Mouse (Mus musculus) forebrain, embryonic 12.5 days (tissue): Measurements from ENCODE around the gene Kcnn4. TPM values are rescaled to one million over a fixed set of nuclear protein-coding genes. Genes with fewer than 3 reads are reported as not detected.

Experiments
- ATAC-seq: fragments of 200-750 bp; cut with Nextera tagmentation; 2 replicates; pipeline ENCODE4 v1.8.0; 2017; ENCODE audit warnings: moderate TSS enrichment; ENCODE audit not compliant: low FRiP score
- H3K27ac ChIP-seq: fragments of 300-500 bp; sonication (generic); 2 replicates; pipeline ENCODE4 v1.5.1; 2016; ENCODE audit warnings: mild to moderate bottlenecking
- H3K27me3 ChIP-seq: fragments of 300-500 bp; sonication (generic); 2 replicates; pipeline ENCODE4 v1.6.1; 2016; ENCODE audit warnings: mild to moderate bottlenecking
- H3K36me3 ChIP-seq: fragments of 300-500 bp; sonication (generic); replicated peaks from 2 replicates; pipeline ENCODE4 v1.6.1; 2016; ENCODE audit warnings: mild to moderate bottlenecking
- H3K4me1 ChIP-seq: fragments of 300-500 bp; sonication (generic); 2 replicates; pipeline ENCODE4 v1.6.1; 2016
- H3K4me2 ChIP-seq: fragments of 300-500 bp; sonication (generic); 2 replicates; pipeline ENCODE4 v1.6.1; 2016; ENCODE audit warnings: mild to moderate bottlenecking, moderate library complexity
- H3K4me3 ChIP-seq: fragments of 300-500 bp; sonication (generic); replicated peaks from 2 replicates; pipeline ENCODE4 v1.5.1; 2016; ENCODE audit warnings: mild to moderate bottlenecking
- H3K9ac ChIP-seq: fragments of 300-500 bp; sonication (generic); 2 replicates; pipeline ENCODE4 v1.6.1; 2016; ENCODE audit warnings: mild to moderate bottlenecking
- H3K9me3 ChIP-seq: fragments of 300-500 bp; sonication (generic); 2 replicates; pipeline ENCODE4 v1.6.1; 2016
- WGBS: fragments of 180-500 bp; shearing (Covaris S2); methylation state at CpG from one replicate; pipeline ENCODE4 v1.1.7; 2016; 5-methylcytosine and 5-hydroxymethylcytosine counted together
- polyA plus RNA-seq: library from polyadenylated mRNA; unstranded; fragments of >200 nt; fragmentation: Nextera tagmentation; extraction: Ambion mirVana; gene quantifications from 2 replicates; pipeline ENCODE4 v1.2.1, GENCODE M21; 2016

The Kcnn4 gene
- polyA plus RNA-seq, 1 experiment from 2014 or later = 1.1 TPM

DNA sequence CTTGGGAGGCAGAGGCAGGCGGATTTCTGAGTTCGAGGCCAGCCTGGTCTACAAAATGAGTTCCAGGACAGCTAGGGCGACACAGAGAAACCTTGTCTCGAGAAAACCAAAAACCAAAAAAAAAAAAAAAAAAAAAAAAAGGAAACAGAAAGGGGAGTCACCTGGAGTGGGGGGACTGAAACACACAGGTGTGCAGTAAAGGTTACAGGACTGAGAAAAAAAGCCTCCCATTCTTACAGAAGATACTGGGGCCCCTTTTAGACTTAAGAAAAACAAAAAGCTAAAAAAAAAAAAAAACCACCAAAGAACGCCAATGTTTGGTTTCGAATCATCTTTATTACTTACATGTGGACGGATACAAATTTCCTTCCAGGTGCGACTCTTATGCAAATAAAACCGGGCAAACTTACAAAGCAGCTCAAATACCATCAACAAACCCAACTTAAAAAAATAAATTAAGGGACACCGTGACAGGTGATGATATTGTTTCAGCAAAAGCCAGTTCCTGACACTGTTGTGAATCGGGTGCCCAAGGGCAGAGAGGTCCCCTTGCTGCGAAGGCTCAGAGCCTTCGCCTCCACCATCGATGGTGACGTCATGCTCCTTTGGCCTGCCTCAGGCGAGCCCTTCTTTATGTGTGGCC lies 12.8 kb downstream of the Kcnn4 start:
- Histone ChIP-seq H3K4me3 (no peak overlapping the region), H3K27ac (no peak overlapping the region), H3K9ac (no peak overlapping the region), H3K27me3 (0 out of 2 replicates have a peak, but pooled peaks cover 3% of the 10 kb centered on the region), H3K9me3 (no peaks in the 10 kb centered on the region), H3K4me1 (no peaks in the 10 kb centered on the region), H3K4me2 (no peak overlapping the region), H3K36me3 (no peaks in the 10 kb centered on the region)
- no peak for ATAC-seq
- WGBS = 84% methylated on average over 16 of the region's 16 CpGs

DNA sequence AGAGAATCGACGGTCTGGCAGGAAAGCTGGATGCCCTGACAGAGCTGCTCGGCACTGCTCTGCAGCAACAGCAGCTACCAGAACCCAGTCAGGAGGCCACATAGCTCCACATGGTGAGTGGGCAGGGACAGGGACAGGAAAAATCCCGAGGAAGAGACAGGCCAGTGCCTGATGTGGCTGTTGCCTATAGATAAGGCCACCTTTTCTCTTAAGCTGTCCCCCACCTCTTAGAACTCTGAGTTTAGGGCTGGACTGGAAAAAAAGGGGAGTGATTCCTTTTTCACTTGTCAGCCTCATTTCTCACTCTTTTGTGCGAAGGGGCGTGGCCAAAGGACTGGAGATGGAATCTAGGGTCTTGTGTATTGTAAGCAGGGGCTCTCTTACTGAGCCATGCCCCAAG lies 14.0 kb downstream of the Kcnn4 start:
- no peak overlapping the region for H3K4me3 ChIP-seq
- ATAC-seq = no peak
- H3K27ac ChIP-seq = no peak overlapping the region
- H3K4me2 ChIP-seq = no peak overlapping the region
- H3K36me3 ChIP-seq = no peaks in the 10 kb centered on the region
- H3K9me3 ChIP-seq = no peaks in the 10 kb centered on the region
- H3K9ac ChIP-seq = no peak overlapping the region
- no peaks in the 10 kb centered on the region for H3K4me1 ChIP-seq
- no peaks in the 10 kb centered on the region for H3K27me3 ChIP-seq
- WGBS = 69% methylated on average over 6 of the region's 6 CpGs

DNA sequence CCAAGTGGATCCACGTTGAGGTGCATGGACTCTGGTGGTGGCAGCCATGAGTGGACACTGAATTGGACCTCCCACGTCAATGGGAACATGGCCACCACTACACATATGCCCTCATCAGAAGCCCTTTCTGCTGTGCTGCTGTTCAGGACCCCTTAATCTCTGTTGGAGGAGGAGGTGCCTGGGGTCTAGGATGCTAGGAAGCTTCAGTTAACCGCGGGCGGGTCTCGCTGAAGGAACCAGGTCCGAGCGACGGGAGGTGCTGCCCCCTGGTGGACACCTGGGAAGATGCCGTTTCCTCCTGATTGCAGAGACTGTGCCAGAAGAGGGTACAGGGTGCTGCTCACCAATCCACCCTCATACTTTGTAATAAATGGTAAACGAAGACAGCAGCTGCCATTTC lies 14.8 kb downstream of the Kcnn4 start:
- 0 out of 2 replicates have a peak, but pooled peaks have one; percentile 44 for ATAC-seq
- H3K4me1 ChIP-seq = no peaks in the 10 kb centered on the region
- no peaks in the 10 kb centered on the region for H3K27me3 ChIP-seq
- no peaks in the 10 kb centered on the region for H3K9me3 ChIP-seq
- H3K4me2 ChIP-seq = peak overlapping the region; percentile 19; the same call in 1 of the 2 replicates
- 11% methylated on average over 11 of the region's 11 CpGs for WGBS
- H3K36me3 ChIP-seq = no peaks in the 10 kb centered on the region
- no peak overlapping the region for H3K4me3 ChIP-seq
- no peak overlapping the region for H3K9ac ChIP-seq
- H3K27ac ChIP-seq = no peak overlapping the region

DNA sequence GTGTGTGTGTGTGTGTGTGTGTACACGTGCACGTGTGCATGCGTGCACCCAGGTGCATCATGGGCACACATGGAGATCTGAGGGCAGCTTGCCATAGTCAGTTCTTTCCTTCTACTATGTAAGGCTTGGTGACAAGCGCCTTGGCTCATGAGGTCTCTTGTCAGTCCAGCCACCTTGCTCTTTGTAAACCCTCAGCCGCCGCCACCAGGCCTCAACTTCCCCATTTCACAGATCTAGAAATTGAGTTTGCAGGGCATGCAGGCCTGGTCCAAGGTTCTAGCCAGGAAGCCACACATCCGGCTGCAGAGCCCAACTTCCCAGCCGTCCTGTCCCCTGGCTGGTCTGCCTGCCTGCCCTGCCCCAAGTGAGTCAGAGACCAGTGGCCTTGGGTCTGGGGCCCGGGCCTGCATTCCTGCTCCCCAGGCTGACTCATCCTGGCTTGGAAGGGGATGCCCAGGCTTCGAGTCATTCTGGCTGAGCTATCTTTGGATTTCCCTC lies 17.0 kb downstream of the Kcnn4 start:
- Histone ChIP-seq H3K4me2 (no peak overlapping the region), H3K9me3 (no peaks in the 10 kb centered on the region), H3K36me3 (no peaks in the 10 kb centered on the region), H3K27me3 (no peaks in the 10 kb centered on the region), H3K27ac (no peak overlapping the region), H3K4me3 (no peak overlapping the region), H3K9ac (no peak overlapping the region), H3K4me1 (no peaks in the 10 kb centered on the region)
- no peak for ATAC-seq
- WGBS = 87% methylated on average over 10 of the region's 10 CpGs

DNA sequence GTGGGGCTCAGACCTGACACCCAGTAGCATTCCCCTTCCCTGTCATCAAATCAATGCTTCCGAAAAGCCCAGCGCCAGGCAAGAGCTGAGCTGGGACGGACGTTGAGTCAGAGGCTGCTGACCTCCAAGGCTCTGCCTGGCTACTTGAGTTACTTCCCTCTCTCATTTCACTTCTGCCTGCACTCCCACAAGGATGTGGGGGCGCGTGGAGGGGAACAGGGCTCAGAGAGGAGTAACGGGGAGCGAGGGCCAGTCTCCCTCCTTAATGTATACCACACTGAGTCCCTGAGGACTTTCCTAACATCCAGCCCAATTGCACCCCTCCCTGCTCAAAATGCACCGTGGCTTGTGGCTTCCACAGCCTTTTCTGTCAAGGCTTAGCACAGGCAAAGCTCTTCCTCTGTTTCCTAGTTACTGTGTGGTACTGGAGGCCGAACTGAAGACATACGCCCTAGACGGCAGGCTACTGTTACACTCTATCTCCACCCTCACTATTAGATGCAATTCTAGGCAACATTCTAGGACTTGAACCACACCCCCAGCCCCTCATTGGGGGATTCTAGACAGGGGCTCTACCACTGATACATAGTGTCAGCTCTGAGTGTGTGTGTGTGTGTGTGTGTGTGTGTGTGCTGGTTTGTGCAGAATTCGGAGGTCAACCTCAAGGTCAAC lies 19.6 kb downstream of the Kcnn4 start:
- no peaks in the 10 kb centered on the region for H3K27me3 ChIP-seq
- WGBS = 71% methylated on average over 13 of the region's 13 CpGs
- H3K27ac ChIP-seq = no peak overlapping the region
- no peaks in the 10 kb centered on the region for H3K4me1 ChIP-seq
- no peaks in the 10 kb centered on the region for H3K36me3 ChIP-seq
- H3K4me3 ChIP-seq = no peak overlapping the region
- H3K9ac ChIP-seq = no peak overlapping the region
- no peaks in the 10 kb centered on the region for H3K9me3 ChIP-seq
- ATAC-seq = no peak
- no peak overlapping the region for H3K4me2 ChIP-seq

DNA sequence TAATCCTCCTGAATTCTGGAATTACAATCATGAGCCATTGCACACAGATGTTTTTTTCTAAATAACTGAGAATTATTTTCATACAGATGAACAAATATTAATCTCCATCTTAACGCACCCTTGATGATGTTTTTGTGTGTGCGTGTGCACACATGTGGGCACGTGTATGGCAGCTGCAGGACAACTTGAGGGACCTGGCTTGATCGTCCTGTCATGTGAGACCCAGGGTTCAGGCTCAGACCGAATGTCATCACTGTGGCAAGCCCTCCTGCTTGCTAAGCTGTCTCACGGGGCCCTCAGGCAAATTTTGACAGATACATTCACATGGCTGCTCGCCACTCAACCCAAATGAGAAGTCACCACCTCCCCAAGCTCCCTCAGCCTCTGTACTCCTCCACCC lies 20.4 kb downstream of the Kcnn4 start:
- Histone ChIP-seq H3K27ac (no peak overlapping the region), H3K4me2 (no peak overlapping the region), H3K9ac (no peak overlapping the region), H3K9me3 (no peaks in the 10 kb centered on the region), H3K27me3 (no peaks in the 10 kb centered on the region), H3K4me3 (no peak overlapping the region), H3K4me1 (no peaks in the 10 kb centered on the region), H3K36me3 (no peaks in the 10 kb centered on the region)
- WGBS = 72% methylated on average over 7 of the region's 7 CpGs
- ATAC-seq = no peak

DNA sequence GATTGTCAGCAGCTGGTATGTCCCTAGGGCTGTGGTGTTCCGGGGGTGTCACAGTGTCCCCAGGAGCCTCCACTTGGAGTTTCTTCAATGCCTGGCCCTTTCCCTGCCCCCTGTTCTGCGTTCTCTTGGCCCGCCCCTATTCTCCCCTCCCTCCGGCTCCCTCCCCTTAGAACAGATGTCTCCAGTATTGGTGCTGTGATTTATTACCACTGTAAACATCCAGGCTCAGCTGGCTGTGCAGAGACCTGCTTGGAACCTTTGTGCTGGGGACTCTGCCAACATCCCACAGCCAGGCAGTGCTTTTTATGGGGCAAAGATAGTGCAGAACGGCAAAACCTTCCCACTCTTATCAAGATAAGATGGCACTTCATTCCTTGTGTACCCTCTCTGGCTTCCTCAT lies 21.0 kb downstream of the Kcnn4 start:
- 56% methylated on average over 5 of the region's 5 CpGs for WGBS
- no peaks in the 10 kb centered on the region for H3K4me1 ChIP-seq
- H3K9me3 ChIP-seq = no peaks in the 10 kb centered on the region
- no peaks in the 10 kb centered on the region for H3K36me3 ChIP-seq
- ATAC-seq = no peak
- H3K4me3 ChIP-seq = no peak overlapping the region
- no peak overlapping the region for H3K27ac ChIP-seq
- H3K27me3 ChIP-seq = no peaks in the 10 kb centered on the region
- H3K9ac ChIP-seq = no peak overlapping the region
- no peak overlapping the region for H3K4me2 ChIP-seq

DNA sequence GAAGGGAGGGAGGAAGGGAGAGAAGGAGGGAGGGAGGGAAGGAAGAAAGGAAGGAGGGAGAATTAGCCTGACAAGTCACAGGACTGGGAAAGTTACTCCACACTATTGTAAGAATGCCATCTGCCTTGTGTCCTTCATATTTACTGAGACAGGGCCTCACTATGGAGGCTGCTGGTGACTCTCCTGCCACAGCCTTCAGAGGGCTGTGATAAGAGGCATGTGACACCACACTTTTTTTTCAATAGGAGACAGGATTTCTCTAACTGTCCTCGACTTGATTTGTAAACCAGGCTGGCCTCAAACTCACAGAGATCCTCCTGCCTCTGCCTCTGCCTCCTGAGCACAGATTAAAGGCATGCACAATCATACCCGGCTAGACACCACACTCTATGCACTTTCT lies 21.6 kb downstream of the Kcnn4 start:
- Histone ChIP-seq H3K36me3 (no peaks in the 10 kb centered on the region), H3K4me3 (no peak overlapping the region), H3K27me3 (no peaks in the 10 kb centered on the region), H3K9me3 (no peaks in the 10 kb centered on the region), H3K27ac (no peak overlapping the region), H3K4me2 (no peak overlapping the region), H3K4me1 (no peaks in the 10 kb centered on the region), H3K9ac (no peak overlapping the region)
- no peak for ATAC-seq
- 76% methylated on average over 2 of the region's 2 CpGs for WGBS

DNA sequence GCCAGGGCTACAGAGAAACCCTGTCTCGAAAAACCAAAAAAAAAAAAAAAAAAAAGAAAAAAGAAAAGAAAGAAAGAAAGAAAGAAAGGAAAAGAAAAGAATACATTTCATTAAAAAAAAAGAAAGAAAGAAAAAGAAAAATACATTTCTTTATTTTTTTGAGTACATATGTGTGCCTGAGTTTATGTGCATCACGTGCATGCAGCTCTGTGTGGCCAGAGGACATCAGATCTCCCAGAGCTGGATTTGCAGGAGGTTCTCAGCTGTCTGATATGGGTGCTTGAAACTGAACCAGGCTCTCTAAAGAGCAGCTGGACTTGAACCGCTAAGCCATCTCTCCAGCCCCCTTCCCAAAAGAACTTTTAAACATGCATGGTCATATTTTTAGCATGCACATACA lies 24.0 kb downstream of the Kcnn4 start:
- Histone ChIP-seq H3K4me2 (no peak overlapping the region), H3K9ac (no peak overlapping the region), H3K4me3 (no peak overlapping the region), H3K4me1 (0 out of 2 replicates have a peak, but pooled peaks cover under 1% of the 10 kb centered on the region), H3K27me3 (no peaks in the 10 kb centered on the region), H3K27ac (no peak overlapping the region), H3K36me3 (no peaks in the 10 kb centered on the region), H3K9me3 (no peaks in the 10 kb centered on the region)
- 88% methylated on average over 3 of the region's 3 CpGs for WGBS
- ATAC-seq = no peak

DNA sequence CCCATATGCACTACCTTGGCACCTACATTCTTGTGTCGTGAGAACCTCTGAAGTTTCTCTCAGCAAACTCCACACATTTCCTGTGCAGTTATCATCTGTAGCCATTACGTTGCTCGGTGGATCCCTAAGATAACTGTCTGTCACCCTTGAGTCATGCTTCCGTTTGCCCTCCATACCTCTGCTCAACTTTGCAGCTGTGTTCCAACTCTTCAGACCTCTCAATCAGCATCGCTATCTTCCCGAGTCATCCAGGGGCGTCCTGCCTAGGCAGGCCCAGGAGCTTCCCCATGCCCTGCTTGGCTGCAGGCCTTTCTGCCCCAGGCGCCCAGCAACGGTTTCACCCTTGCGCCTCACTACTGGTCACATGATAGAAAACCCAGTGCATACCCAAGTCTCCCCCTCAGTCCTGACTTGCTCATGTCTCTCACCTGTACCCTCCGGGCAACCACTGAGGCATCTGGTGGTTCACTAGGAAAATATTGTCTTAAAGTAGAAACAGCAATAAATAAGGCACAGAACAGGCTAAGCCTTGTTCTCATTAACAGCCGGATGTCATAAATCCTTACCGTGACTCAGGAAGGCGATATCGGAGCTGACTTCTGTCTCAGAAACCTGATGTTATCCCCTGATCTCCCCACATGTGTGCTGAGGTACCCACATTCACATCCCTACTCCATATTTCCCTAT lies 24.6 kb downstream of the Kcnn4 start:
- WGBS = 84% methylated on average over 15 of the region's 15 CpGs
- Histone ChIP-seq H3K9me3 (no peaks in the 10 kb centered on the region), H3K4me3 (no peak overlapping the region), H3K4me2 (no peak overlapping the region), H3K27ac (no peak overlapping the region), H3K9ac (no peak overlapping the region), H3K4me1 (0 out of 2 replicates have a peak, but pooled peaks cover 3% of the 10 kb centered on the region), H3K36me3 (no peaks in the 10 kb centered on the region), H3K27me3 (no peaks in the 10 kb centered on the region)
- no peak for ATAC-seq

DNA sequence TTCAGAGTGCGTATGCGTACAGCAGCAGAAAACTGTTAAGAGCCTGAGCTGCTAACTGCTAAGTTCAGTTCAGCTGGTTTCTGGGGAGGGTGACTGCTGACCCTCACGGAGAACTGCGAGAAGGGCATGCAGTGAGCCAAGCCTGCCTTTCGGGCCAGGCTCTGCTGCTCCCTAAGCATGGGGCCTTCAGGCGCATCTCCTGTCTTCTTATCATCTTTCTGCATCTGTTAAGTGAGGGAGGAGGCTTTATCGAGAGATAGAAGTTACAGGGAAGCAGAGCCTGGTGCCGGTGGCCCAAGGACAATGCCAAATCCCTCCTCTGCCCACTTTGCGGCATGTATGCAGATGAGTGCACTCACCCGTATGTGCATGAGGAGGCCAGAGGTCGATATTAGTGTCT lies 26.8 kb downstream of the Kcnn4 start:
- ATAC-seq = no peak

DNA sequence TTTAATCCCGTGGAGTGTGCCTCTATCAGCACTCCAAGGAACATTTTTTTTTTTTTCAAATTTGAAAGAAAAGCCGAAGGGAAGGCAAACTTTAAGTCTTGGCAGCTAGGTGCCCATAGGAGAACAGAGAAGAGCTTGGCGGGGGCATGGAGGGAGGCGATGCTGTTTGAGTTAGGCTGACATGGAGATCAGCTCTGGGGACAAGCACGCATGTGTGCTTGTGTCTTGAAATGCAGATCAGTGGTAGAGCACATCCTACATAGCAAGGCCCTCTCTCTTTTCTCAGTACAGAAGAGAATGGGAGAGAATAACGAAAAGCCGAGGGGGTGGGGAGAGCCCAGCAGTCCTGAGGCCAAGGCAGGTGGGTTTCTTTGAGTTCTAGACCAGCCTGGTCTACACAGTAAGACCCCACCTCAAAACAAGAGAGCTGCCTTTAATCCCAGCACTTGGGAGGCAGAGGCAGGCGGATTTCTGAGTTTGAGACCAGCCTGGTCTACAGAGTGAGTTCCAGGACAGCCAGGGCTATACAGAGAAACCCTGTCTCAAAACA lies 28.4 kb downstream of the Kcnn4 start:
- WGBS = 93% methylated on average over 8 of the region's 8 CpGs
- Histone ChIP-seq H3K4me3 (no peak overlapping the region), H3K36me3 (peaks cover 13% of the 10 kb centered on the region), H3K27ac (no peak overlapping the region), H3K4me2 (no peak overlapping the region), H3K27me3 (no peaks in the 10 kb centered on the region), H3K9ac (no peak overlapping the region), H3K4me1 (0 out of 2 replicates have a peak, but pooled peaks cover 5% of the 10 kb centered on the region), H3K9me3 (0 out of 2 replicates have a peak, but pooled peaks cover 3% of the 10 kb centered on the region)
- ATAC-seq = no peak

More for the DNA sequence above, 26.8 kb downstream of the Kcnn4 start:
- Histone ChIP-seq H3K36me3 (no peaks in the 10 kb centered on the region), H3K27me3 (no peaks in the 10 kb centered on the region), H3K4me1 (0 out of 2 replicates have a peak, but pooled peaks cover 5% of the 10 kb centered on the region), H3K9ac (no peak overlapping the region), H3K4me3 (no peak overlapping the region), H3K9me3 (no peaks in the 10 kb centered on the region), H3K4me2 (no peak overlapping the region), H3K27ac (no peak overlapping the region)
- 81% methylated on average over 11 of the region's 11 CpGs for WGBS
